Mouse (Mus musculus) heart, postnatal 0 days (tissue): ENCODE results near the gene Olfr891.

Experiments
- CTCF ChIP-seq: IDR thresholded peaks from 2 replicates; pipeline ENCODE4 v1.5.1; 2016; ENCODE audit warnings: antibody characterized with exemption, control low read depth, low read depth
- EP300 ChIP-seq: IDR thresholded peaks from 2 replicates; pipeline ENCODE4 v1.6.1; 2016; ENCODE audit warnings: antibody characterized with exemption, low read depth

DNA sequence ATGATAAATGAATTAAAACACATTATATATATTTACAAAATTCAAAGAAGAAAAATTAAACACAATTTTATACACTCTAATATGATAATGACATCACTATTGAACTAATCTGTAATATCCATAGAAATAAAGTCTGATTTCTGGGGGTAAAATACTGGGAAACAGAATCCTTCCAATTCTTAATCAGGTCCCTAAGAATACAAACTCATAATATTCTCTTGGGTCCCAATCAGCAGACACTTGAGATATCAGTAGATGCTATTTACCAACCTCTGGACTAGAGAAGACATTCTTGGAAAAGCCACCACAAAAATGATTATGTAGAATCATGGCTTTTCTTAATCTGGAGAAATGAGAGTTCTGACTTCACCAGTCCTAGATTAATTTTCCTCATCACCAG is 38.4 kb downstream of the Olfr891 start, which contains the start of gene Olfr890:
- TF ChIP-seq CTCF: no peak
- no peak for TF ChIP-seq EP300
